Mouse (Mus musculus) monocyte, adult 5-6 weeks (primary cell): ENCODE measurements around the gene Erlec1. TPM values are rescaled to one million over a fixed set of nuclear protein-coding genes. Genes with fewer than 3 reads are reported as not detected.

Experiments
- ATAC-seq: fragments of 153-309, 156-312 bp; replicated peaks from 2 replicates; pipeline ENCODE4 v1.8.0; 2017; ENCODE audit warnings: mild to moderate bottlenecking; ENCODE audit not compliant: low TSS enrichment, insufficient number of reproducible peaks, severe bottlenecking, poor library complexity, low FRiP score
- total RNA-seq: library from RNA; stranded (forward); fragments of 200-1000, 200-491, 200-594 nt; gene quantifications from 3 replicates; pipeline ENCODE4 v1.2.3, GENCODE M21; 2017

The Erlec1 gene
- total RNA-seq, 1 experiment from 2014 or later, result 9.1 TPM

DNA sequence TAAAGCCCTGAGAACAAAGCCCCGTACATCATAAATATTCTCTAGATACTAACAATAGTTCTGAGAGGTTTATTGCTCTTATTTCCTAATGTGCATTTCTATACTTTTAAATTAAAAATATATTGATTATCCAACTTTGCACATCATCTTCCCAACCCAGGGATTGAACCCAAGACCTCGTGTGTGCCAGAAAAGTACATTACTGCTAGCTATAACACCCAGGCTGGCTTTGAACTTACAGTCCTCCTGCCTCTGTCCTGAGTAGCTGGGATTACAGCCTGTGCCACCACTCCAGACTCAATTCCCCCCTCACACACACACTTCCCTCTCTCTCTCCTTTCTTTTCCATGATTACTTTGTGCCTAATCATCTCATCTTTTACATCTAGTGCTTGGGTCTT is 66.0 kb downstream of the Erlec1 start:
- ATAC-seq, result no peak

DNA sequence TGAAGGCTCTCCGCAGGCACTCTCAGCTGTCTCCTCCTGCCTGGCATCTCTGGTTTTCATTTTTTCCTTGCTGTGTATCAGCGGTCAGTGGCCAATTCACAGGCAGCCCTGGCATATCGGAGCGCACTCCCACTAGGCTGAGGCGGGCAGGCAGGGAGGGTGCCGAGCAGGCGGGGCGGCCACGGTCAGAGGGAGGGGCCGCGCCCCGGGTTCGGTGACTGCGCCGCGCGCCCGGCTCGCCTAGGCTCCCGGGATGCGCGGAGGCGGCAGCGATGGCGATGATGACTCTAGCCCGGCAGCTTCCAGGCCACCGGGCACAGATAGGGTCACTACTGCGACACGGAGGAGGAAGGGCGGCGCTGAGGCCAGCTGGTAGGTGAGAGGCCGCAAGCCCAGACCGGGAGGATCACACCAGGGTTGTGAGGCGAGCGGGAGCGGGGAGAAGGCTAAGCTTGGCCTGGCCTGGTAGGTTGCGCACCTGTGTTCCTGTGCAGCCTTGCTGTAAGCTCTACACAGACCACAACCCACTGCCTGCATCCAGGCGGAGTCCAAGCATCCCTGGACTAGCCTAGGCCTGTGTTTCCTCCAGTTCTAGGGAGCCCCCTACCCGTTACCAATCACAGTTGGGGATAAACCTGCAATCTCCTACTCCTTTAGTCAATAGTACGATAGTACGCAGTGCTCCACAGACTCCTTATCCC is 68.8 kb downstream of the Erlec1 start, which contains the start of the genes Gpr75 and Asb3:
Gene Gpr75, plus strand, starts transcription at position 188 of the 701 bp plus-strand sequence.
Gene Asb3, plus strand, starts transcription at position 246 of the 701 bp plus-strand sequence.
- ATAC-seq, result no peak

Other genes starting within 250 kb of the Erlec1 start
- 58.8 to 80.2 TPM (median 59.9 TPM) in 3 replicates for gene Psme4, start 182.6 kb downstream of the Erlec1 start, total RNA-seq
- gene Gpr75, start 69.0 kb downstream of the Erlec1 start, total RNA-seq, result not detected in 3 replicates
- gene Asb3, start 68.9 kb downstream of the Erlec1 start, total RNA-seq, result 24.0 to 45.3 TPM (median 24.3 TPM) in 3 replicates
- 10.5 to 18.8 TPM (median 13.8 TPM) in 3 replicates for gene Chac2, start 32.0 kb upstream of the Erlec1 start, total RNA-seq
- gene Gm17332, start 228.1 kb upstream of the Erlec1 start, total RNA-seq, result not detected in 3 replicates